Mouse (Mus musculus): Measurements from ENCODE around the gene Kpna2. TPM values are rescaled to one million over a fixed set of nuclear protein-coding genes. Genes with fewer than 3 reads are reported as not detected.

The Kpna2 gene
- polyA plus RNA-seq (2012; fragmentation: generic; extraction: Trizol), result 10 to 100 TPM; 24.3 to 33.7 TPM

DNA sequence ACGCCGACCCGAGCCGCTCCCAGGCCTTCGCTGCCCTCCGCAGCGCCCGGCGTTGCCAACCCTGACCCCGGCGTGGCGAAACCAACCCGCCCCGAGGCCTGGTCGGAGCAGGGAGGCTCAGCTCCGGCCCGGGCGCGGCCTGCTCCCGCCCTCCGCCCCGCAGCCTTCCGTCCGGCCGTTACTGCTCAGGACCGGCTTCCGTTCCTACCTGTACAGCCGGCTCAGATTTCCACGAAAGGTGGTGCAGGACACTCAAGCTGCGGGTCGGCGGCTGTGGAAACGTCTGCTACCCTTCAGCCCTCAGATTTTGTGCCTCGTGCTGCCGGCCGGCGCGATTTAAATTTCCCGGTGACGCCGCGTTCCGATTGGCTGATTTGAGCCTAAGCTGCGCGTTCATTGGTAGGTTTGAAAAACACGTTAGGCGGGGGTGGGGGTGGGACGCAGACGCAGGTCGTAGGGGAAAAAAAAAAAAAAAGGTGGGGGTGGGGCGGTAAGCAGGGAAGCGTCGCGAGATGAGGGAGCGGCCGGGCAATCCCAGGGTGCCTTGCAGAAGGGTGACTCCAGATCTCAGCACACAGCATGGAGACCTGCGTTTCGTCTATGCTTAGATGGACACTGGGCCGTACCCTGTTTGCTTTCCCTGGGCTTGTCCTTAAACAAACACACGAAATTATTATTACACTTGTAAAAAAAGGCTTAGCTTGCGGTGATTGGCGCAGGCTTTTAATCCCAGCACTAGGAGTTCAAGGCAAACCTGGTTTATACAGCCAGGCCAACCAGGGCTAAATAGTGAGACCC lies at the start of gene Kpna2:
Gene Kpna2 (minus strand): TSS at position 391 of the 798 bp plus-strand sequence.

DNA sequence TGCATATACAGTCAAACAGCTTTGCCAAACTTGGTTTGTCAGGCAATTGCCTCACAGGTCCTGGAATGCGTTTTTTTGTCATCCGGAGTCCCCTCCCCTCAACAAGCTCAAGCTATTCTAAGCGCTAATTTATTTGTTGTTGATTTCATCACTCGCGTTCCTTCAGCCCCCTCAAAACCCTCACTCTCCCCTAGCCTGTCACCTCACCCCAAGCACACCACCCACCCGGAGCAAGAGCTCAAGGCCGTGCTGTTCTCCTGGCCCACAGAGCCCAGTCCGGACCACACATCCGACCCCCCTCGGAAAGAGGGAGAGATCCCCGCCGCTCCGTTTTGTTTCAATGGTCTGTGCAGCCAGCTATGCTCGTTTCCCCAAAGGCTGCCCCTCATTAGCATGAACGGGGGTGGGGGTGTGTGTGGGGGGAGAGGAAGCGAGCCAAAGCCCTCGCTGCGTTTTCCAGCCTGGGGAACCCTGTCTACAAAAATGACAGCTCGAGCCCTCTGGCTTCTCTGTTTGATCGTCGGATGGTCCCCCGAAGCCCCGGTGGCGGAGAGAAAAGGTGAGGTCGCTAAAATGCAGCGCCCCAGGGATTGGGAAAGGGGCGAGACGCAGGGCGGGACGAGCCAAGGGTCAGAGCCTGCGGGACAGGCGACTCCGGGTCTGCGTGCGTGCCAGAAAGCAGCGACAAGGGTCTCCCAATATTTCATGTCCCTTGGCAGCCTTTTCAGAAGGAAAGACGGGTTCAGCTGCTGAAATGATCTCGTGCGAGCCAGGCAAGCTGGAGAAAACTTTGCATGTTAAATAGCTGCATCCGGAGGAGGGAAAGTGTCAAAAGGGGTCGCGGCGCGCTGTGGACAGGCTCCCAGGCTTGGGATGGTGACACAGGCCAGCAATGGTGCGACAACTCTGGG lies 26.3 kb upstream of the Kpna2 start, which contains the start of gene 1810010H24Rik:
Gene 1810010H24Rik (plus strand): TSS at position 271 of the 911 bp plus-strand sequence.

Other genes with a start within 250 kb of the Kpna2 start
- gene Pecam1, start 248.9 kb downstream of the Kpna2 start, polyA plus RNA-seq (2012; fragmentation: generic; extraction: Trizol), result under 1 TPM; 0.02 to 0.25 TPM
- gene Milr1, start 248.3 kb downstream of the Kpna2 start, polyA plus RNA-seq (2012; fragmentation: generic; extraction: Trizol), result under 1 TPM; 0.04 to 0.14 TPM
- gene Polg2, start 220.0 kb downstream of the Kpna2 start, polyA plus RNA-seq (2012; fragmentation: generic; extraction: Trizol), result 10 to 100 TPM in 1 of 2 experiments, 1 to 10 TPM in 1; 2.8 to 12.2 TPM
- 100 to 1,000 TPM in 1 of 2 experiments, 10 to 100 TPM in 1; 12.5 to 264 TPM for gene Ddx5, start 210.4 kb downstream of the Kpna2 start, polyA plus RNA-seq (2012; fragmentation: generic; extraction: Trizol)
- 1 to 10 TPM in 1 of 2 experiments, under 1 TPM in 1; 0.35 to 8.4 TPM for gene Cep95, start 210.3 kb downstream of the Kpna2 start, polyA plus RNA-seq (2012; fragmentation: generic; extraction: Trizol)
- gene Smurf2, start 78.8 kb downstream of the Kpna2 start, polyA plus RNA-seq (2012; fragmentation: generic; extraction: Trizol), result 10 to 100 TPM in 1 of 2 experiments, 1 to 10 TPM in 1; 1.8 to 17.2 TPM
- gene 1810010H24Rik, start 26.1 kb upstream of the Kpna2 start, polyA plus RNA-seq (2012; fragmentation: generic; extraction: Trizol), result 1 to 10 TPM in 1 of 2 experiments, under 1 TPM in 1; 0.57 to 4.2 TPM
- gene Bptf, start 132.6 kb upstream of the Kpna2 start, polyA plus RNA-seq (2012; fragmentation: generic; extraction: Trizol), result 10 to 100 TPM in 1 of 2 experiments, 1 to 10 TPM in 1; 4.8 to 30.3 TPM
- gene Nol11, start 189.8 kb upstream of the Kpna2 start, polyA plus RNA-seq (2012; fragmentation: generic; extraction: Trizol), result 10 to 100 TPM in 1 of 2 experiments, 1 to 10 TPM in 1; 8.1 to 18.2 TPM